Mouse (Mus musculus): ENCODE data around the gene Ccdc62. TPM values are rescaled to one million over a fixed set of nuclear protein-coding genes. Genes with fewer than 3 reads are reported as not detected.

Ccdc62 gene
- total RNA-seq, 2 experiments from 2014 or later: 2.4 to 2.6 TPM

GRCm38 (mm10) chr5:123978131-123978530, 47.7 kb downstream of the Ccdc62 start:
- DNase-seq (ENCODE audit: low spot score in 2 of 2): no peak

DNA sequence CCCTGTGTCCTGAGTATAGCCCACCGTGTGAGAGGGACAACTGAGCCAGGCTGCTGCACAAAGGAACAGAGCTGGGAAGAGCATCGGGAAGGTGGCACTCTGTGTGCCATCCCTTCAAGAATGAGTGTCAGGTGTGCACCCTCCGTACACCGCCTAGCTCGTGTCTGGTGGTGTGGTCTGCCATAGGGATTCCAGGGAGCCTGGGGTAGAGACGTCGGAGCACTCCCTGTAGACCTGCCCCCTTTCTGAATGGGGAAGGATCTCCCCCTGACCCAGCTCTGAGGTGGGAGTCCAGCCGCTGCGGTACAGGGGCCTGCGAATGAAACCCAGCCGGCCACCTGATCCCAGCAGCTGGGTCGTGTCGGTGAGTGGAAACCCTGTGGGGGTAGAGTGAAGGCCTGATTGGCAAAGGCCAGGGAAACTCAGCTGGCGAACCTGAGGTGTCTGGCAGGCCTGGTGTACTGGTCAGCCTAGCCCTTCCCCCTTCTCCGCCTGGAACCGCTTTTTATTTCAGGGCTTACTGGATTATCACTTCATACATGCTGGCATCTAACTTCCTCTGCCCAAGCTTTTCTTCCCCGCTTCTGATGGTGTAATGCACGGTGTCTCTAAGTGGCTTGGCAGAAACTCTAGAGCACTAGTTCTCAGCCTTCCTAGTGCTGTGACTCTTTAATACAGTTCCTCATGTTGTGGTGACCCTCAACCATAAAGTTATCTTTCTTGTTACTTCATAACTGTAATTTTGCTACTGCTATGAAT, 48.9 kb downstream of the Ccdc62 start:
- no peak for DNase-seq (ENCODE audit: low spot score in 2 of 2)

- no peak for DNase-seq (ENCODE audit: low spot score in 2 of 2)
Observed at GRCm38 (mm10) chr5:123979980-123980369, 49.5 kb downstream of the Ccdc62 start.

DNA sequence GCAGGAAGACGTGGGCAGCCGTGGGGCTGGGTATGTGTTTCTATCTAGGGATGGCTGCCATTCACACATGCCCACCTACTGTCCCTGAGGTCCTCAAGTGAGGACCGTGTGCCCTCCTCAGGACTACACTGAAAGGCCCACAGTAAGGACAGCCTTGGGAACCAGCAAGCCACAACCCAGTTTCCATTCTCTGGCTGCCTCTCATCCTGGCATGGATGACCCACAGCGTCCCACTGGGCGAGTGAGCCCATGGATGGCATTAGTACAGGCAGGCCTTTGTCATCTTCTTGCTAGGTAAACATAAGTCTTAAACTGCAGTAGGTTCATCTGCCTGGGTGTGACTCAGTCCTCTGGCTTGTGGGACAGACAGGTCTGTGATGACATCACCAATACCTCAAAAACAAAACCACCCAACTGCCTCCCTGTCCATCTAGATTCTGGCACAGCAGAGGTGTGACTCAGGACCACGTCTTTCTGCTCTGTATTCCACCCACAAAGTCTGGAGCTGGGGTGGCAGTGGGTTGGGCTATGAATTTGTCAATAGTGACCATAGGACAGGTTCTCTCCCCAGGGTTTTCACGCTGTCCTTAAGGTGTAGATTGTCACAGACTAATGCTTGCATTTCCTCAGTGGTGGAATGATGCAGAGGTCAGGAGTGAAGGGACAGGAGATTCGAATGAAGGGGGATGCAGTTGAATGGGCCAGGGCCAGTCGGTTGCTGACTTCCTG, 50.2 kb downstream of the Ccdc62 start:
- no peak for DNase-seq (ENCODE audit: low spot score in 2 of 2)

DNA sequence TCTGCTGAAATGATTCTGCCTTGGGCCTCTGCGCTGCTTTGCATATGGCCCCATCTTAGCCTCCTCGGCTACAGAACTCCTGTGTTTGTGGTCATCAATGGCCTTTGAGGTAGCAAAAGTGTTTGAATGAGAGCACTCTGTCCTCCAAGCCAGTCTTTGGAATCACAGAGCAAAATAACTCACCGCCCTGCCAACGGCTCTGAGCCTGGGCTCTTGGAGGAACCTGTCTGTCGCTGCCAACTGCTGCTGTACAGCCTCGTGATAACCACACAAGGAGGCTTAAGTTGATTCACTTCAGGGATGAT, 50.7 kb downstream of the Ccdc62 start:
- DNase-seq (ENCODE audit: low spot score in 2 of 2): peak in 1 of 2 experiments; percentile 71

- DNase-seq (ENCODE audit: low spot score in 2 of 2): no peak
Observed at GRCm38 (mm10) chr5:123982838-123983237, 52.4 kb downstream of the Ccdc62 start.

DNA sequence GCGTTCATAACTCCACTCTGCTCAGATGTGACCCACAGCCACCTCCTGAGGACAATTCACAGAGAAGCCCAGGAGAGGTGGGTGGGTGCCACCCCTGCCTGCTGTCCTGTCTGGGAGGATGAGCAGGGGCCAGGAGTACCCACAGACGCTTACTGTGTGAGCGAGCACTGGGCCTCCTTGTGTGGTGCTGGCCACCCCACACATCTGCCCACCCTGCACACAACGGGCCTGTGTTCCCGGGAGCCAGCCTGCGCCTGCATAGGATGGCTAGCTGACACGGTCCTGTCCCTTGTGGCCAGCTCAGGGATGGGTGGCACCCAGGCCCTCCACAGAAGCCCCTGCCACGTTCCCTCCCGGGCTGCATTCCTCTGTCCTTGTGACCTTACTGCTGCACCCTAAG, 55.0 kb downstream of the Ccdc62 start:
- no peak for DNase-seq (ENCODE audit: low spot score in 2 of 2)

DNA sequence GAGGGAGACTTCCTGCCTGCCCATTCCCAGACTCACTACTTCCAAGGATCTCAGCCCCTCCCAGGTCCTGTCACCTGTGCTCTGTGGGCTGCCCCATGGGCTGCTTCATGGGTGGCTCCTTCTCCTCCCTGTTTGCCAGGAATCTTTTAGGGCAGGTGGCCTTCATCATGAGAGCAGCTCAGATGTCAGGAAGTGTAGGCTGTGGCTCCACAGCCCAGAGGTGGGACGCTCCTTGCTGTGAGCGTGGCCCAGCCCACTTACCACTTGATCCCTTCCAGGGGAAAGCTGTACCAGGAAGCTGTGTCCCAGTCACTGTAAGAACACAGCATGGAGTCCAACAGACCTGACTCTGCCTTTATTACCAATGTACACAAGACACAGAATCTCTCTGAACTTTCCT, 56.4 kb downstream of the Ccdc62 start:
- no peak for DNase-seq (ENCODE audit: low spot score in 2 of 2)

DNA sequence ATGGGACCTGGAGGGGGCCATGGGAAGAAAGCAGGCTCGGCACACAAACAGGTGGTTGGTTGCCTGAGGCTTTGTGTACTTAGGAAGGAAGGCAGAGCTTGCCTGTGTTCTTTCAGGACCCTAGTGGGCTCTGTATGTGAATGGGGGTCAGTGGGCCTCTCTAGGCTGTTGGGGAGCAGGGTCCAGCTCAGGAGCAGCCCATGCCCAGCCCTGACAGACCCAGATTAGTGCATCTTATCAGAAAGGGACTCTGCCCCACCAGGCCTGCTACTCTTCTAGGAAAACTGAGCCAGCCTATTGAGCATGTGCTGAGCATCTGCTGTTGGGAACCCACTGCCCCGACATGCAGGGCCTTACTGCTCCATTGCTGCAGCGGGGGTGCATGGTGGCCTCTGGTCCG, 57.0 kb downstream of the Ccdc62 start:
- no peak for DNase-seq (ENCODE audit: low spot score in 2 of 2)

DNA sequence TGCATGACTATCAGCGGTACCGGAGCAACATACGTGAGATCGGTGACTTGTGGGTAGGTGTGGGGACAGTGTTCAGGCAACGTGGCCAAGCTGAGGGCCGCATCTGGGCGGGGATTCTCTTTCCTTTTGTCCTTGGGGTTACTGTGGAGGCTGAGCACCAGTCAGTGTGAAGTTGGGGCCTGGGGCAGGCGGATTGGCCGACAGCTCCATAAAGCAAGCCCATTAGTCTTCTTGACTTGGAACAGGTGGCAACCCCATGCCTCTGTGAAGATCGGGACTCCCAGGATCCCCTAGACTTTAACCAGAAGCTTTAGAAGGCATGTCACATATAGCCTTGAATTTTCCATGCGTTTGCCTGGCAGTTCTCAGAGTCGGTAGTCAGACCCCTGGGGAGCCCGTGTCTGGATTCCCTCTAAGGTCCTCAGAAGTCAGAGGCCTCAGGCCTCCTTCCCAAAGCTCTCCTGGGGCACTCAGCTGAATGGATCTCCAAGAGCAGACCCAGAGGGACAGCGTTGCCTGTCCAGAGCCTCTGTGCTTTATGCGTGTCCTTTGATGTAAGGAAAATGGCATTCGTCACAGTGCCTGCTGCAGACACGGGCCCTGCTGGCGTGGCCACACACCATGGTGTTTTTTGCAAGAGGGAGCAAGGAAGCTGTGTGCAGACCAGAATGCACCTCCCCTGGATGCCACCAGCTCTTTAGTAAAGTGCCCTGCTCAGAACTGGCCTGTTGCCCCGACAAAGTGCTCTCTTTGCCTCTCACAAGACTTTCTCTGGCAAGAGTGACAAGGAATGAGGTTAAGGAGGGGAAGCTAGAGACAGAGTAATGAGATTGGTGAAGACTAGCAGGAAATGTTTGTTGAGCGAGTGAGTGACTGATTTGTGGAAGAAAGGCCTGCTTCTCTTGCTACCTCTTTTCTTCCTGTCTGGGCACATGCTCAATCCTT, 59.7 kb downstream of the Ccdc62 start:
- no peak for DNase-seq (ENCODE audit: low spot score in 2 of 2)

GRCm38 (mm10) chr5:123991321-123991720, 60.8 kb downstream of the Ccdc62 start:
- no peak for DNase-seq (ENCODE audit: low spot score in 2 of 2)

DNA sequence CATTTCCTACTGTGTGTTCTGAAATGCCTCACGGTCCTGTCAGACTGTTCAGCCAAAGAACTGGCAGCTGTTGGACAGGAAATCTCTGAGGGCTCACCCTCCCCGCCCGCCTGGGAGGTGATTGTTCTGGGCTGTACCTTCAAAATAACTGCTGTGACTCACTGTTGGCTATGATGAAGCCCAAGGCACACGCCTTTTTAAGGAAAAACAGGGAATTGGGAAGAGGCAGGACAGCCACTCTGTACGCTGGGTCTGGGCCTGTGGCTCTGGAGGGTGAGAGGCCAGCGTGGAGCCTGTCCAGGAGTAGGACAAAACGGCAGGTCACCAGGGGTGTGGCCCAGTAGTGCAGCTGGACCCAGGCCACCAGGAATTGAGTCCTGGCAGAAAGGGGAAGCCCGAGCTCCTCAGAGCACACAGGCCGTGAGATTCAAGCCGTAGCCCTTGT, 61.7 kb downstream of the Ccdc62 start:
- DNase-seq (ENCODE audit: low spot score in 2 of 2): no peak

DNA sequence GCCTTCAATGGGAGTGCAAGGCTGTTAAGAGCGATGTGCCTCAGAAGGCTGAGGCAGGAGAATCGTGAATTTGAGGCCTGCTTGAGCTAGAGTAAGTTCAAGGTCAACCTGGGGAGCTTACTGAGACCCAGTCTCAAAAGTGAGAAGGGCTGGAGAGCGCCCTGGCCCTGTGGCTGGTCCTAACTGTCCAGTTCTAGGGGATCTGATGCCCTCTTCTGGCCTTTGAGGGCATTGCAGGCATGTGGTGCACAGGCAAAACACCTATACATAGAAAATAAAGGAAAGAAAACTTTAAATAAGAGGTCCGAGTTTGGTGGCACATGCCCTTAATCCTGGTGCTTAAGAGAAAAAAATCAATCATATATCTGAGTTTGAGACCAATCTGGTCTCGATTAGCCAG, 62.3 kb downstream of the Ccdc62 start:
- DNase-seq (ENCODE audit: low spot score in 2 of 2): peak; percentile 85 to 92

GRCm38 (mm10) chr5:123993263-123994036, 63.0 kb downstream of the Ccdc62 start:
- peak; percentile 76 to 87 for DNase-seq (ENCODE audit: low spot score in 2 of 2)

DNA sequence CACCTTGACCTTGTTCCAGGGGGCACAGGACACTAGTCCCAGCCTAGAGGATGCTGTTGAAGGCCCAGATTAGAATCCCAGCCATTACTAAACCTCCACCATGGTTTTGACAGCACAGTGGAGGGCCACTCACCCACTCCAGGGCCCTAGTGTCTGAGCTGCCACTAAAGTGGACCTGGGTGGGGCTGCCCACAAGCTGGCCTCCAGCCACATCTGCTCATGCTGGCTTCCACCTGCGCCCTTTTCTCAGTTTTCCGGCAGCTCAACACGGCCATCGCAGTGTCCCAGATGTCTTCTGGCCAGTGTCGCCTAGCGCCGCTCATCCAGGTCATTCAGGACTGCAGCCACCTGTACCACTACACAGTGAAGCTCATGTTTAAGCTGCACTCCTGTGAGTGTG, 64.0 kb downstream of the Ccdc62 start:
- no peak for DNase-seq (ENCODE audit: low spot score in 2 of 2)

DNA sequence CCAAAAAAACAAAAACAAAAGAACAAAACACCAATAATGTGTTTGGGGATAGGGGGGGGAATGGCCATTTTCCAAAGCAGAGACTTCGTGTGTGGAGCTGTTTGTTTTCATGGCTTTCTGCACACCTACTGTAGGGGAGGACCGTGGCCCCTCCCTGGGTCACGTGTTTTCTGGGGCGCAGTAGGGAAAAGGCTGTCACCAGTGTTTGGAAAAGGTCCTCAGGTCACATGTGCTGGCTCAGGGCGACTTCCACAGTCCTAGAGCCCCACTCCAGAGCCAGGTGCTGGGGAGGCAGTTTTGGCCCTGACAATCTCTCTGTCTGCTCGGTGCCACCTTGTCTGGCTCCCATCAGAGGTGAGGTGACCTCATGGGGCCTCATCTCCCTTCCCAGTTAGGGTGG, 64.9 kb downstream of the Ccdc62 start:
- DNase-seq (ENCODE audit: low spot score in 2 of 2): no peak

DNA sequence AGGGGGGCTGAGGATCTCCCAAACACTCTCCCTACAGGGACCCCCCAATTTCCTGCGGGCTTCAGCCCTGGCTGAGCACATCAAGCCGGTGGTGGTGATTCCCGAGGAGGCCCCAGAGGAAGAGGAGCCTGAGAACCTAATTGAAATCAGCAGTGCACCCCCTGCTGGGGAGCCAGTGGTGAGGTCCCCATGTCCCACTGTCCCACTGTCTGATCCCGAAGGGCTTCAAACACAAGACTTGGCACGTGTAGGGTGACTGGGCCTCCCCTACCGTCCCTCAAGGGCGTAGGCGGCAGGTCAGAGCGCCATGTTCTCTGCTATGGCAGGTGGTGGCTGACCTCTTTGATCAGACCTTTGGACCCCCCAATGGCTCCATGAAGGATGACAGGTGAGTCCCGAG, 65.7 kb downstream of the Ccdc62 start:
- no peak for DNase-seq (ENCODE audit: low spot score in 2 of 2)

DNA sequence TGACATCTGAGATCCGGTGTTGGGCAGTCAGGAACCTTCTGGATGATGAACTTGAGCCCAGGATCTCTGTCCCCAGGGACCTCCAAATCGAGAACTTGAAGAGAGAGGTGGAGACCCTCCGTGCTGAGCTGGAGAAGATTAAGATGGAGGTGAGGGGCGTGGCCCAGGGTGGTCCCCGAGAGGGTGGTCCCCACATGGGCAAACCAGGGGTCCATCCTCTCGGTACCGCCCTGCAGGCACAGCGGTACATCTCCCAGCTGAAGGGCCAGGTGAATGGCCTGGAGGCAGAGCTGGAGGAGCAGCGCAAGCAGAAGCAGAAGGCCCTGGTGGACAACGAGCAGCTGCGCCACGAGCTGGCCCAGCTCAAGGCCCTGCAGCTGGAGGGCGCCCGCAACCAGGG, 66.2 kb downstream of the Ccdc62 start:
- DNase-seq (ENCODE audit: low spot score in 2 of 2): no peak

DNA sequence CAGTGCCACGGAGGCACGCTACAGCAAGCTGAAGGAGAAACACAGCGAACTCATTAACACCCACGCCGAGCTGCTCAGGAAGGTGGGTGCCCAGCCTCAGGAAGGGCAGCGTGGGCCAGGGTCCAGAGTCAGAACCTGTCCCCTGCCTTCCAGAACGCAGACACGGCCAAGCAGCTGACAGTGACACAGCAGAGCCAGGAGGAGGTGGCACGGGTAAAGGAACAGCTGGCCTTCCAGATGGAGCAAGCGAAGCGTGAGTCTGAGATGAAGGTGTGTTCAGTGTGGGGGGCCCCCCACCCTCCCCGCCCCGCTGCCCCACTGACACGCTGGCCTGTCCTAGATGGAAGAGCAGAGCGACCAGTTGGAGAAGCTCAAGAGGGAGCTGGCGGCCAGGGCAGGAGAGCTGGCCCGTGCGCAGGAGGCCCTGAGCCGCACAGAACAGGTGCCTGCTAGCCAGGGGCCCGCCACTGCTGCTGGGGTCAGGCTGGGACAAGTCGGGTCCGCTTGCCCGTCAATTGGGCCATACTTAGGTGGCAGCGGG, 66.8 kb downstream of the Ccdc62 start:
- no peak for DNase-seq (ENCODE audit: low spot score in 2 of 2)

GRCm38 (mm10) chr5:123997811-123998210, 67.3 kb downstream of the Ccdc62 start:
- DNase-seq (ENCODE audit: low spot score in 2 of 2): no peak

- no peak for DNase-seq (ENCODE audit: low spot score in 2 of 2)
Observed at GRCm38 (mm10) chr5:123998370-123998769, 67.9 kb downstream of the Ccdc62 start.
